Mouse (Mus musculus) left cerebral cortex, postnatal 4 days (tissue): Measurements from ENCODE around the gene Mxd1. TPM values are rescaled to one million over a fixed set of nuclear protein-coding genes. Genes with fewer than 3 reads are reported as not detected.

Experiments used
- DNase-seq: peaks from one replicate; pipeline ENCODE4 v3.0.0-alpha.2; 2022
- intact Hi-C: fragments of 180-260 bp; cut with DNase I; formaldehyde crosslinking; loops from one replicate; pipeline ENCODE4 v1.15.1; 2025
- total RNA-seq, 2 experiments: library from RNA; stranded (reverse); gene quantifications; 2 replicates each; pipeline ENCODE4 v1.2.3; 2021

The Mxd1 gene
- total RNA-seq, 2 experiments from 2014 or later, result 12.4 to 13.3 TPM

- no peak for DNase-seq
- intact Hi-C loops, result no loop called here
These were observed 14.6 kb downstream of the Mxd1 start for GRCm38 (mm10) chr6:86654270-86654916.

GRCm38 (mm10) chr6:86653026-86653425 is 15.9 kb downstream of the Mxd1 start:
- DNase-seq, result no peak
- intact Hi-C loops, result no loop called here

GRCm38 (mm10) chr6:86646143-86646542 is 22.8 kb downstream of the Mxd1 start:
- intact Hi-C loops, result no loop called here
- no peak for DNase-seq

- DNase-seq, result no peak
- intact Hi-C loops, result no loop called here
These were observed 23.4 kb downstream of the Mxd1 start for GRCm38 (mm10) chr6:86645551-86645950.

- no peak for DNase-seq
- intact Hi-C loops, result no loop called here
These were observed 24.1 kb downstream of the Mxd1 start for GRCm38 (mm10) chr6:86644775-86645400.

GRCm38 (mm10) chr6:86641716-86642115 is 27.2 kb downstream of the Mxd1 start:
- no peak for DNase-seq
- intact Hi-C loops, result no loop called here

- intact Hi-C loops, result no loop called here
These were observed 28.2 kb downstream of the Mxd1 start for GRCm38 (mm10) chr6:86640776-86641175.

GRCm38 (mm10) chr6:86640161-86640560 is 28.8 kb downstream of the Mxd1 start:
- DNase-seq, result no peak
- intact Hi-C loops, result no loop called here

More at GRCm38 (mm10) chr6:86640776-86641175, 28.2 kb downstream of the Mxd1 start:
- DNase-seq, result no peak

- intact Hi-C loops, result no loop called here
These were observed 29.5 kb downstream of the Mxd1 start for GRCm38 (mm10) chr6:86639180-86640160.

GRCm38 (mm10) chr6:86638434-86638833 is 30.5 kb downstream of the Mxd1 start:
- intact Hi-C loops, result no loop called here
- DNase-seq, result no peak

More at GRCm38 (mm10) chr6:86639180-86640160, 29.5 kb downstream of the Mxd1 start:
- DNase-seq, result no peak

GRCm38 (mm10) chr6:86637860-86638259 is 31.1 kb downstream of the Mxd1 start:
- intact Hi-C loops, result no loop called here
- no peak for DNase-seq

GRCm38 (mm10) chr6:86637171-86637835 is 31.7 kb downstream of the Mxd1 start:
- DNase-seq, result no peak
- intact Hi-C loops, result no loop called here

- intact Hi-C loops, result no loop called here
- no peak for DNase-seq
These were observed 32.5 kb downstream of the Mxd1 start for GRCm38 (mm10) chr6:86636495-86636894.

- intact Hi-C loops, result no loop called here
- DNase-seq, result no peak
These were observed 38.8 kb downstream of the Mxd1 start for GRCm38 (mm10) chr6:86630141-86630540.

GRCm38 (mm10) chr6:86627946-86628345 is 41.0 kb downstream of the Mxd1 start, which contains the start of gene Asprv1:
Gene Asprv1 (plus strand): TSS chr6:86628164.
- intact Hi-C loops, result no loop called here
- no peak for DNase-seq

GRCm38 (mm10) chr6:86624074-86625030 is 44.6 kb downstream of the Mxd1 start:
- intact Hi-C loops, result no loop called here
- DNase-seq, result no peak

GRCm38 (mm10) chr6:86623201-86623600 is 45.8 kb downstream of the Mxd1 start:
- intact Hi-C loops, result no loop called here
- no peak for DNase-seq

- no peak for DNase-seq
- intact Hi-C loops, result no loop called here
These were observed 53.7 kb downstream of the Mxd1 start for GRCm38 (mm10) chr6:86615301-86615700.

- no peak for DNase-seq
- intact Hi-C loops, result no loop called here
These were observed 58.2 kb downstream of the Mxd1 start for GRCm38 (mm10) chr6:86610714-86611113.

- intact Hi-C loops, result no loop called here
- no peak for DNase-seq
These were observed 59.7 kb downstream of the Mxd1 start for GRCm38 (mm10) chr6:86609235-86609634.
